Comparison of ENCODE assay signal across 9 mouse cellular contexts in genomic region chr9:64612121-64612983, GRCm38 (mm10).
A peak's percentile ranks its signal among the peaks of the same experiment; 100 is the strongest.
DNase-seq lines count a peak whose midpoint lies in the region; ATAC-seq and TF ChIP-seq lines count a peak whose summit lies in the region.
"Had no signal": no experiment of that assay in that cellular context is flagged by ENCODE, and none has a peak within 500 bp of the region (broad histone marks: within the 10 kb centered on the region; RNA-seq: fewer than 3 reads in every experiment).

No protein-coding gene starts in this region.

- peak overlapping the region; percentile 30 for H3K4me2 ChIP-seq in midbrain, embryonic 15.5 days

- no peaks in the 10 kb centered on the region for H3K9me3 ChIP-seq in hindbrain, embryonic 10.5 days
- no peaks in the 10 kb centered on the region for H3K9me3 ChIP-seq in midbrain, embryonic 15.5 days

- WGBS in hindbrain, embryonic 10.5 days: 21% methylated on average over 7 of the region's 7 CpGs
- 6% methylated on average over 7 of the region's 7 CpGs for WGBS in midbrain, embryonic 15.5 days

- peak; percentile 15 to 27 for DNase-seq in left cerebral cortex, postnatal 25 days (ENCODE audit: low spot score in 2 of 2)
- DNase-seq in left cerebral cortex, adult 11 months (ENCODE audit: low spot score): no peak
- peak; percentile 93 for DNase-seq in brain, embryonic 14.5 days (ENCODE audit: low read depth)
- peak; percentile 23 for DNase-seq in hindbrain, embryonic 10.5 days (ENCODE audit: low spot score)
- DNase-seq in urinary bladder, adult 2 months (ENCODE audit: low spot score): no peak
- no peak for DNase-seq in ovary, adult 18-20 months (ENCODE audit: low spot score)
- DNase-seq: cerebellum, adult 18-20 months; liver had no signal

- peaks cover 24% of the 10 kb centered on the region; the same call in 1 of the 2 replicates for H3K27me3 ChIP-seq in hindbrain, embryonic 10.5 days (ENCODE audit: insufficient read depth, poor library complexity, severe bottlenecking)
- no peaks in the 10 kb centered on the region for H3K27me3 ChIP-seq in midbrain, embryonic 15.5 days (replicated peaks)

- ATAC-seq in midbrain, embryonic 15.5 days (replicated peaks): peak; percentile 68

- H3K27ac ChIP-seq in hindbrain, embryonic 10.5 days: no peak overlapping the region
- peak overlapping the region; percentile 75 for H3K27ac ChIP-seq in midbrain, embryonic 15.5 days

- no peak overlapping the region for H3K9ac ChIP-seq in midbrain, embryonic 15.5 days

- TF ChIP-seq POLR2A in brain, embryonic 14.5 days (IDR thresholded peaks at IDR 0.05; ENCODE audit: borderline replicate concordance, extremely low read depth, insufficient read depth, insufficient read length, poor library complexity, severe bottlenecking): no peak

- no peak for TF ChIP-seq CTCF in brain, embryonic 14.5 days (IDR thresholded peaks at IDR 0.05; ENCODE audit: borderline replicate concordance, extremely low read depth, insufficient read depth, insufficient read length)

- no peak overlapping the region for H3K4me3 ChIP-seq in hindbrain, embryonic 10.5 days
- no peak overlapping the region for H3K4me3 ChIP-seq in midbrain, embryonic 15.5 days

- peaks cover 28% of the 10 kb centered on the region for H3K4me1 ChIP-seq in hindbrain, embryonic 10.5 days (replicated peaks)
- H3K4me1 ChIP-seq in midbrain, embryonic 15.5 days: peaks cover 37% of the 10 kb centered on the region

- intact Hi-C loops in left cerebral cortex, postnatal 25 days (cut with DNase I): loop anchor here (5.0 kb wide), 1 partner anchor 105 kb away; no protein-coding TSS in a partner anchor

- H3K36me3 ChIP-seq in hindbrain, embryonic 10.5 days: no peaks in the 10 kb centered on the region
- H3K36me3 ChIP-seq in midbrain, embryonic 15.5 days (replicated peaks): no peaks in the 10 kb centered on the region

Comparison
In these comparisons a context has a peak if more than half of its experiments do, and no peak if none do; other contexts are left out.
1. DNase-seq: peak in left cerebral cortex, postnatal 25 days (2 of 2), brain, embryonic 14.5 days (single experiment) and hindbrain, embryonic 10.5 days (single experiment); none in left cerebral cortex, adult 11 months (single experiment), urinary bladder, adult 2 months (single experiment) and ovary, adult 18-20 months (single experiment).